Mouse (Mus musculus) hematopoietic stem cell, adult 5-6 weeks (primary cell): ENCODE measurements around the gene Tk1. TPM values are rescaled to one million over a fixed set of nuclear protein-coding genes. Genes with fewer than 3 reads are reported as not detected.

Source experiments
- ATAC-seq, 2 experiments: fragments of 125-278 bp in 1 of 2; replicated peaks in 1 of 2; 2 replicates each; pipeline ENCODE4 v1.8.0; 2016 to 2017; ENCODE audit warnings: inconsistent platforms in 2 of 2, mild to moderate bottlenecking in 2 of 2, moderate number of reproducible peaks in 2 of 2, low read depth in 1 of 2, moderate TSS enrichment in 1 of 2; ENCODE audit not compliant: low FRiP score in 2 of 2, poor library complexity in 2 of 2, severe bottlenecking in 2 of 2, insufficient read depth in 1 of 2, low TSS enrichment in 1 of 2
- total RNA-seq: library from RNA; stranded (forward); fragments of 172-1452, 232-1000 nt; gene quantifications from 2 replicates; pipeline ENCODE4 v1.2.3, GENCODE M21; 2017

Tk1 gene
- total RNA-seq, 1 experiment from 2014 or later, result 40.1 TPM

DNA sequence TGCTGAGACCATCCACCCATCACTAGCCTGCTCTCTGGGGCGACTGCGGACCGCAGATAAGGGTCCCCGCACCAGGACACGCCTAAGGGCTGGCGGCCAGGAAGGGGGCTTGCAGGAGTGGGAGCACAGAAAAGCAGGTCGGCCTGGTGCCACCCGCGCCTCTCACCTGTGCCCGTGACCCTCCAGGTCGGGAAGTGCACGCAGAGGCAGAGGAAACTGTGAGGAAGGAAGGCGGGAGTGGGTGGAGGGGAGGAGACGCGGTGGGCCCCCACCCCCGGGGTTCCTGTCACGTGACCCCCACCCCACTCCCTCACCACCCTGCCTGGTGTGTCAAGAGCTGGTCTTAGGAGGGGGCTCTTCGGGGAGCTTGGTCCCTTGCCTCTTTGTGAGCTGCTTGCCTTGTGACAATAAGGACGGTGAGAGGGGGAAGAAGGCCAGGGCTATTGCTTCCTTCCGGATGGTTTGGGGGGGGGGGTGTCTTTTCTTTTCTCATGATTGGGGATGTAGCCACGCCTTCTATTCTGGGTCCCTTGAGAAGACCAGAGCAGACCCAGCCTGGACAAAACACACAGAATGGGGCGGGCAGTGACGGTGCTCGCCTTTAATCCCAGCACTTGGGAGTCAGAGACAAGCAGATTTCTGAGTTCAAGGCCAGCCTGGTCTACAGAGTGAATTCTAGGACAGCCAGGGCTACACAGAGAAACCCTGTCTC lies 43.7 kb downstream of the Tk1 start, which contains the start of the genes Tmc8 and Tmc6:
Gene Tmc8, plus strand, starts transcription at position 84 of the 712 bp plus-strand sequence.
Gene Tmc6, minus strand, starts transcription at position 206 of the 712 bp plus-strand sequence.
- ATAC-seq, result peak in 1 of 2 experiments; percentile 6; a peak in 1 of 4 replicates

DNA sequence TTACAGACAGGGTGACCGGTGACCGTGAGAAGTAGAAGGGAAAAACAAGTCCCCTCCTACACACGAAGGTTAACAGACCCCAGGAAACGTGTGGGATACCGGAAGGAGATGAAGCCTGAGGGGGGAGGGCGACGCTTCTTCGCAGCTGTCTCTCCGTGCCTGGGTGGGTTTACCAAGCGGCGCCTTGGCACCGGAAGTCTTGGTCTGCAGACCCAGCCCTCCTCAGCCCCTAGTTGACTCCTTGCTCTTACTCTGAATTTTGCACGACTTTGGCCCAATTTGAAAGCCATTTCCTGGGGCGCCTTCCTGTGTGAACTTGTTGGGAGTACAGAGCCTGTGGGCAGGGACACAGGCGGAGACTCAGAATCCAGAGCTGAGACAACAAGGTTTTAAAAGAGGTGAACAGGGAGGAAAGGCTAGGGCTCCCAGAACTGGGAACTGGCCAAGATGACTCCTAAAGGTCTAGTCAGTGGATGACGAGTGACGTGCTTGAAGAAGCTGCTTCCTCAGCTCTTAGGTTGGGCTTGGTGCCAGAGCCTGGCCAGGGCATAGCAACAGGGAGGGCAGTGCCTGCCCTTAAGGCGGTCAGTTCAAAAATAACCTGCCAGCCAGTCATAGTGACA lies 44.6 kb downstream of the Tk1 start:
- ATAC-seq, result no peak

DNA sequence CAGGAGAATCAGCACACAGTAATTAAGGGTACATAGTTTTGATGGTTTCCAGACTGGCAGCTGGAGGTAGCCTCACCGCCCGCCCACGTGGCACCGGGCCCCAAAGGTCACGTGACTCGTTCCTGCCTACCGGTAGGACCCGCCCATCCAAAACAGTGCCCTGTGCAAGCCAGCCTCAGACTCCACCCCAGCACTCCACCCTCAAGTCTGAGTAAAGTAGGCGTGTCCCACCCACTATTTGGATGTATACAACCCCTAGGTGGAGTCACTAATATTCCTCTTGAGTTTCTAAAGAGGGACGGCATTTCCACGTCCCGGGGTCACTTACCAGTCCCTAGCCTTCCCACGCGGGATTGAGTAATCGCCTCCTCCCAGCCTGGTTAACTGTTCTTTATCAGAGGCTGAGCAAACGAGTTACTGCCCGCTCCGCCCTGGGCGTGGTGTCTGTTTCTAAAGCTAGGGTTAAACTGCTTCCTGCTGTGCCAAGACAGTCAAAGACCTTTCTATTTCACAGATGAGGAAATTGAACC lies 45.2 kb downstream of the Tk1 start:
- peak; percentile 64 to 79 for ATAC-seq

GRCm38 (mm10) chr11:117780199-117780515 lies 45.7 kb downstream of the Tk1 start:
- no peak for ATAC-seq

DNA sequence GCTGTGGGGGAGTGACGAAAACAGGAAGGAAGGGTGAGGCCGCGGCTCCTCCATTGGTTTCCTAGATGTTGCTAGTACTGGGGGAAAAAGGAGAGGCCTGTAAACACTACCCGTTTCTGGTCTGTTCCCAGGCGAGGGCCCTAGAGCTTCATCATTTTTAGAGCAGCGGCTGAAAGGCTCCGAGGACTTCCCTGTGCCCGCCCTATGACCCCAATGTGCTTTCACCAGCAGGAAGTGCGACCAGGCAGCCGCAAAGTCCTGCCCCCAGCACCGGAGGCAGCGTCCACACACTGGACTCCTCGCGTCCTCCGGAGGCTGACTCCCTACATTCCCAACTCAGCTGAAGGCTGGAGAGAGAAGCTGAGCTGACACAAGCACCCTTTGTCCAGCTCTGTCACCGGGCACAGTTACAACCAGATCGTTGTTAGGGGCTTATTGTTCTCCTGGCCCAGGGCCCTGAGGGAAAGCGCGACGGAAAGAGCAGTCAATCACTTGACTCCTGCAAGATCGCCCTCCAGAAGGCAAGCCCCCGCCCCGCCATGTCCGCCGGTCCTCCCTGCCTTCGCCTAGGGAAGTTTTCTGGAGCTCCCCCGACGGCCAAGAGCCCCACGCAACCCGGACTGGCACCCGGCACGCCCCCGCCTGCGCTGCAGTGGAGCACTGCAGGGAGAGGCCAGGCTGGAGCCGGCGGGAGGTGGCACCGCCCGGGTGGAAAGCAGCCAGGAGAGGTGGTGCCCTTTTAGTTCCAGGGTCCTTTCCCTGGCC lies 46.3 kb downstream of the Tk1 start:
- peak in 1 of 2 experiments; percentile 16; a peak in 2 of 4 replicates for ATAC-seq

- ATAC-seq, result no peak
Observed at GRCm38 (mm10) chr11:117778851-117779433, 47.0 kb downstream of the Tk1 start.

DNA sequence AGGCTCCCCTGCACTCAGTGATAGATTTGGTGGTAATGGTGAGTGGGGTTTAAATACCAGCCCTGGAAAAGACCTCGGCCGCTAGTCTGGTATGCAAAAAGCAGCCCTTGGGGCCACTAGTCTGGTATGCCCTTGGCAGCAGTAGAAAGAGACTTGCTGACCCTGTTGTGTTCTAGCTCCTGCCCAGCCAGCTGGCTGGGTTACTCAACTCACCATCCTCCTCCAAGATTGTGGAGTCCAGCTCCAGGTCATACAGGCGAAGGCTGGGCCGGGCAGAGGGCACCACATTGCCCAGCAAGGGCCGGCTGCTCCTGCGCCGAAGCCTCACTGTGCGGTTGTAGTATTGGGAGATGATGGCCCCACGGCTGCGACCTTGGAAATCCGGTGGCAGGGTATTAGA lies 47.9 kb downstream of the Tk1 start:
- ATAC-seq, result no peak

- ATAC-seq, result no peak
Observed at GRCm38 (mm10) chr11:117777111-117777510, 48.8 kb downstream of the Tk1 start.

DNA sequence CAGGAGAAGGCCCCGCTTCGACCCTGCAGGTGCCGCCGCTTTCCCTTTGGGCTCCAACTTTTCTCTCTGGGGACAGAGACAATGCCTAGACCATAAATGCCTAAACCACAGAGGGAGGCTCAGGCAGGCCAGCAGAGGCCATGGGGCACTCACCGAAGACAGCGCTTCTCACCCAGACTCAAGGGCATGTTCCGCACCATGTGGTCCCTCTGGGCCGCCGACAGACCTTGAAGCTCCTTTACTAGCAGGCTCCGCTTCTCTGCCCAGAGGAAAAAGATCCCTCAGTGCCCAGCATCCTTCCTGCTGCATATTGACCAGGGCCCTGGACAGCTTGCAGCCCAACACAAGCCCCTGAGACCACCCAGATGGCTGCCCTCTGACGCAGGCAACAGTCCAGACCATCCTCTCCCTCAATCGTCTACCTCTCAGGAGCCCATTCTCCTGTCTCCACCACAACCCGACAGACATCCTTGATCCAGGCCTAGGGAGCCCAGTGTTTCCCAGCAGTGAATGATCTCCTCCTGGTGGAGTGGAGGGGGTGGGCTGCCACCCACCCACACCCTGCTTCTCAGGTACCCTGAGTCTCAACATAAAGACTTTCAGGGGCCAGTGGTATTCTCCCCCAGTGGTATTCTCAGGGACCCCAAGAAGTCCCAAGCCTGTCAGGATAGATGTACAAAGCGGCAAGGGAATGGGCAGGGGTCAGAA lies 49.7 kb downstream of the Tk1 start:
- ATAC-seq, result no peak

DNA sequence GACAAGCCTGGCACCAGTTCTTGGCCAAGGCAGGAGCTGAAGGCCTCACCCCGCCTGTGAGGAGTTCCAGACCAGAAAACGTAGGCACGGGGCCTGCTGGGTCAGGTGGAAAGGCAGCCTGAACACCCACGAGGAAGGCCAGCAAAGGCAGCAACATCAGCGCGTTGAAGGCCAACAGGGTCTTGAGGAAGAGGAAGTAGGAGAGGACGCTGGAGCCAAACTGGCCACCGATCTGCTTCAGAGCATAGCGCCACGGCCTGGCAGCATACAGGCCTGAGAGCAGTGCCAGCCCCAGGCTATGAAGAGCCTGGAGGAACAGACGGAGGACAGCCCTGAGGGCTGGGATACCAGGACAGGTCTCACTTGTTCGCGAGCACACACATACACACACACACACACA lies 50.4 kb downstream of the Tk1 start:
- ATAC-seq, result no peak

DNA sequence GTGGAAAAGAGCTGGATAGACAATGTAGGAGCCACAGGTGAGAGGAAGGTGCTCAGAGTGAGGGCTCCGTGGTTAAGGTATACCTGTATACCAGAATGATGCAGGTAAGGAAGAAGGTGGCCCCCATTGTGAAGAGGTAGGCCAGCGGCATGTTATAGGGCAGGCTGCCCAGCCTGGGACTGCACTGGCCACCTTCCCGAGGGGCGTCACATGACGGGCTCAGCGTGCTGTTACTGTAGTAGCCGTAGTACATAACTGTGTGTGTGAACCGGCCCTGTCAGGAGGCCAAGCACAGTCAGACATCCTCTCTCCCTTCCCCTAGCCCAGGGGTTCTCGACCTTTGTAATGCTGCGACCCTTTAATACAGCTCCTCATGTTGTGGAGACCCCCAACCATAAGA lies 51.0 kb downstream of the Tk1 start:
- ATAC-seq, result no peak

- ATAC-seq, result no peak
Observed at GRCm38 (mm10) chr11:117772352-117772751, 53.5 kb downstream of the Tk1 start.

GRCm38 (mm10) chr11:117770407-117770806 lies 55.5 kb downstream of the Tk1 start:
- no peak for ATAC-seq

DNA sequence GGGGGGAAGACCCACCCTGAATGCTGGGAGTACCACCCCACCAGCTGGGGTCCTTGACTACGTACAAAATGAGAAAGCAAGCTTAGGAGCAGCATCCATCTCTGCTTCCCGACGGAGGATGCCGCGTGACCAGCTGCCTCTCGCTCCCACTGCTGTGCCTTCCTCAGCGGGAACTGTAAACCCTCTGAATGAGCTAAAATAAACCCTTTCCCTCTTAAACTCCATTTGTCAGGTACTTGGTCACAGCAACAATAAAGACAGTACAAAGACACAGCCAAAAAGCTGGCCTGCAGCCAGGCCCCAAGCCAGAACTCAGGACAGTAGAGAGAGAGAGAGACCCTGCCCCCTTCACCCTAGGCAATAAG lies 56.2 kb downstream of the Tk1 start:
- ATAC-seq, result no peak

DNA sequence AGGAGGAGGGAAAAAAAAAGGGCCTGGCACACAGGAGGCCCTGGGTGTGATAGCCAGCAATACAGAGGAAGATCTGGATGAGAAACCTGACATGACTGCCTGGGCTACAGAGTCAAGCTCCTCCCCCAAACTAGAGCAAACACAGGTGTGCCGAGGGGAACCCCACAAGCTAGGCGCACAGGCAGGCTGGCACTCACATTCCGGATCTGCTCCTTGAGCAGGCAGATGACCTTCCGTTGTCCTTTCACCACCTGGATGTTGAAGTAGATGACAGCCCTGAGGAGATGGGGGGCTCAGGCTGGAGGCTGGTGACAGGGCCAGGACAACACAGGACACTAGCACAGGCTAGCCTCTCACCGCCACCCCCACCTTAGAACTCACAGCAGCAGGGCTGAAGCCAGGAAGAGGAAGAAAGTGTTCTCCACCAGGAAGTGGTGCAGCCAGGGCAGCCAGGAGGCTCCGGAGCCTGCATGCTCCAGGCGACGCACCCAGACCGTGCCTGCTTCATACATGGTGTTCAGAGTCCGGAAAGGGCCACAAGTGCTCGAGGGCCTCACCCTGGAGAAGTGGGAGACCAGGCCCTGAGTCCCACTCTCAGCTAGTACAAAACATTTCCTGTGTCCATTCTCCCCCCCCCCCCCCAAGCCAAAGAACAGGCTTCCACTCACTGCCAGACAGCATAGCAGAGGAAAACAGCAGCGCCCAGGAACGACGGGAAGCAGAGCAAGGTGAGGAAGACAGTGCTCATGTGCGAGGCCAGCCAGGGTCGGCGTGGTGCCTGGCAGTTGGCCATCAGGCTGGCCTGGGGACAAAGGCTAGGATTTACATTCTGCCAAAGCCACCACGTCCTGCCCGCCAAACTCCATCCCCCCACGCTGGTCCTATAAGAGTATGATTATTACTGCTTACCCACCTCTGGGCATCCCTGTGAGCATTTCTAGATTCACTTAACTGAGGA lies 56.9 kb downstream of the Tk1 start:
- no peak for ATAC-seq

DNA sequence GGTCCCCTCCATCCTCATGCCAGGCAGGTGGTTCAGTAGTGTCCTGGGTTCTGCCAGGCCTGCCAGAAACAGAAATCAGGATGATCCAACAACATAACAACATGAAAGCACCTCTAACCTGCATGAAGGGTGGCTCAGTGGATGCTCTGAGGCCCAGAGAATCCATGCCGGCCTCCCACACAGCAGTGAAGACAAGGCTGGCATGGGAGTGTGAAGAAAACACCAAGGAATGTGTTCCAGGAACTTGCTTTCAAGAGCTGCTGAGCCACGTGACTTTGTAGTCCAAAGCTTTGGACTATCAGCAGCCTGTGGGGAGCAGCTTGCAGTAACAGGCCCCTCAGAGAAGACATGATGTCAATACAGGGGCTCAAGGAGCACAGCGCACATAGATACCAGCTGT lies 59.6 kb downstream of the Tk1 start:
- no peak for ATAC-seq
